Mouse (Mus musculus) erythroblast, embryonic 14.5 days (primary cell): ENCODE data around the gene Bpi. TPM values are rescaled to one million over a fixed set of nuclear protein-coding genes. Genes with fewer than 3 reads are reported as not detected.

Experiments
- H3K27me3 ChIP-seq: 2 replicates; pipeline ENCODE4 v1.6.1; 2012; ENCODE audit warnings: inconsistent platforms; ENCODE audit not compliant: control insufficient read depth
- H3K36me3 ChIP-seq: 2 replicates; pipeline ENCODE4 v1.6.1; 2012; ENCODE audit warnings: mild to moderate bottlenecking, inconsistent platforms; ENCODE audit not compliant: control insufficient read depth
- H3K4me1 ChIP-seq: 2 replicates; pipeline ENCODE4 v1.6.1; 2012; ENCODE audit warnings: inconsistent platforms; ENCODE audit not compliant: control insufficient read depth
- H3K4me3 ChIP-seq: replicated peaks from 2 replicates; pipeline ENCODE3; 2012; ENCODE audit warnings: moderate library complexity, mild to moderate bottlenecking, inconsistent platforms
- H3K9me3 ChIP-seq: 2 replicates; pipeline ENCODE4 v1.6.1; 2012; ENCODE audit warnings: low read length, inconsistent platforms, mixed read lengths; ENCODE audit not compliant: control insufficient read depth
- GATA1 ChIP-seq: IDR thresholded peaks from 2 replicates; pipeline ENCODE4 v1.6.1; 2012; ENCODE audit warnings: low read length, inconsistent platforms, mixed read lengths
- TAL1 ChIP-seq: IDR thresholded peaks from 3 replicates; pipeline ENCODE4 v1.6.1; 2012; ENCODE audit warnings: low read length, inconsistent platforms, mixed read lengths
- polyA plus RNA-seq: library from polyadenylated mRNA; stranded (reverse); fragments of >175 nt; gene quantifications from 2 replicates; pipeline ENCODE4 v1.2.3, GENCODE M21; 2012

The Bpi gene
- polyA plus RNA-seq, 1 experiment: not detected

- TF ChIP-seq TAL1 (no peak), GATA1 (no peak)
- Histone ChIP-seq H3K27me3 (peaks cover 6% of the 10 kb centered on the region; the same call in 1 of the 2 replicates), H3K4me3 (no peak overlapping the region)
These were observed 1.0 kb upstream of the Bpi start for GRCm38 (mm10) chr2:158256894-158257293.

GRCm38 (mm10) chr2:158258781-158259180 lies 887 bp downstream of the Bpi start:
- TF ChIP-seq GATA1 (no peak), TAL1 (no peak)
- Histone ChIP-seq H3K4me1 (no peaks in the 10 kb centered on the region), H3K36me3 (no peaks in the 10 kb centered on the region), H3K27me3 (peaks cover 6% of the 10 kb centered on the region; the same call in 1 of the 2 replicates), H3K4me3 (no peak overlapping the region), H3K9me3 (no peaks in the 10 kb centered on the region)

More at GRCm38 (mm10) chr2:158256894-158257293, 1.0 kb upstream of the Bpi start:
- H3K9me3 ChIP-seq: no peaks in the 10 kb centered on the region
- no peaks in the 10 kb centered on the region for H3K36me3 ChIP-seq
- no peaks in the 10 kb centered on the region for H3K4me1 ChIP-seq

- Histone ChIP-seq H3K4me3 (no peak overlapping the region), H3K9me3 (no peaks in the 10 kb centered on the region), H3K27me3 (peaks cover 6% of the 10 kb centered on the region; the same call in 1 of the 2 replicates), H3K36me3 (no peaks in the 10 kb centered on the region), H3K4me1 (no peaks in the 10 kb centered on the region)
- no peak for TF ChIP-seq TAL1
- TF ChIP-seq GATA1: no peak
These were observed 1.6 kb downstream of the Bpi start for GRCm38 (mm10) chr2:158259498-158259897.

- no peaks in the 10 kb centered on the region for H3K27me3 ChIP-seq
- H3K4me3 ChIP-seq: no peak overlapping the region
- no peaks in the 10 kb centered on the region for H3K36me3 ChIP-seq
- no peaks in the 10 kb centered on the region for H3K9me3 ChIP-seq
- no peaks in the 10 kb centered on the region for H3K4me1 ChIP-seq
- TF ChIP-seq TAL1: no peak
- no peak for TF ChIP-seq GATA1
These were observed 7.0 kb downstream of the Bpi start for GRCm38 (mm10) chr2:158264877-158265276.

GRCm38 (mm10) chr2:158270017-158270416 lies 12.1 kb downstream of the Bpi start:
- H3K36me3 ChIP-seq: no peaks in the 10 kb centered on the region
- TF ChIP-seq TAL1 (no peak), GATA1 (no peak)
- H3K27me3 ChIP-seq: no peaks in the 10 kb centered on the region

GRCm38 (mm10) chr2:158273646-158274045 lies 15.8 kb downstream of the Bpi start:
- H3K36me3 ChIP-seq: no peaks in the 10 kb centered on the region
- H3K4me1 ChIP-seq: no peaks in the 10 kb centered on the region
- H3K9me3 ChIP-seq: no peaks in the 10 kb centered on the region
- no peak overlapping the region for H3K4me3 ChIP-seq
- no peaks in the 10 kb centered on the region for H3K27me3 ChIP-seq
- TF ChIP-seq TAL1 (no peak), GATA1 (no peak)

More at GRCm38 (mm10) chr2:158270017-158270416, 12.1 kb downstream of the Bpi start:
- Histone ChIP-seq H3K9me3 (no peaks in the 10 kb centered on the region), H3K4me1 (no peaks in the 10 kb centered on the region), H3K4me3 (no peak overlapping the region)

GRCm38 (mm10) chr2:158275349-158275748 lies 17.5 kb downstream of the Bpi start:
- Histone ChIP-seq H3K4me3 (no peak overlapping the region), H3K36me3 (no peaks in the 10 kb centered on the region), H3K4me1 (no peaks in the 10 kb centered on the region), H3K27me3 (no peaks in the 10 kb centered on the region), H3K9me3 (no peaks in the 10 kb centered on the region)
- TF ChIP-seq GATA1: no peak
- TF ChIP-seq TAL1: no peak

GRCm38 (mm10) chr2:158275811-158276210 lies 17.9 kb downstream of the Bpi start:
- Histone ChIP-seq H3K4me3 (no peak overlapping the region), H3K9me3 (no peaks in the 10 kb centered on the region), H3K27me3 (no peaks in the 10 kb centered on the region), H3K4me1 (no peaks in the 10 kb centered on the region), H3K36me3 (no peaks in the 10 kb centered on the region)
- no peak for TF ChIP-seq GATA1
- no peak for TF ChIP-seq TAL1

- Histone ChIP-seq H3K9me3 (no peaks in the 10 kb centered on the region), H3K4me3 (no peak overlapping the region), H3K36me3 (no peaks in the 10 kb centered on the region), H3K27me3 (no peaks in the 10 kb centered on the region), H3K4me1 (no peaks in the 10 kb centered on the region)
- TF ChIP-seq GATA1 (no peak), TAL1 (no peak)
These were observed 18.6 kb downstream of the Bpi start for GRCm38 (mm10) chr2:158276451-158276850.

- H3K9me3 ChIP-seq: no peaks in the 10 kb centered on the region
- no peak overlapping the region for H3K4me3 ChIP-seq
- no peaks in the 10 kb centered on the region for H3K36me3 ChIP-seq
- H3K4me1 ChIP-seq: no peaks in the 10 kb centered on the region
- TF ChIP-seq TAL1: no peak
- TF ChIP-seq GATA1: no peak
- H3K27me3 ChIP-seq: no peaks in the 10 kb centered on the region
These were observed 19.0 kb downstream of the Bpi start for GRCm38 (mm10) chr2:158276878-158277277.
